Mouse (Mus musculus): ENCODE measurements at regions not wholly inside any gene's neighbourhood (a gene's known extent, or its start where the extent isn't known, plus 50 kb on each side); places are given as distances from the start of the nearest gene placed in this dataset.

GRCm38 (mm10) chr2:78331736-78332475 is 385.7 kb upstream of the Cwc22 start:
- TF ChIP-seq POLR2A (IDR thresholded peaks at IDR 0.05; ENCODE audit: low read depth, low read length) (no peak), ZNF384 (IDR thresholded peaks at IDR 0.05; ENCODE audit: low read depth, low read length) (no peak), EP300 (IDR thresholded peaks at IDR 0.05; ENCODE audit: low read length) (no peak), ETS1 (conservative IDR thresholded peaks at IDR 0.05; ENCODE audit: low read depth, low read length) (no peak), BHLHE40 (IDR thresholded peaks at IDR 0.05; ENCODE audit: low read depth, low read length) (no peak), CTCF (conservative IDR thresholded peaks at IDR 0.05 in 1 of 2, IDR thresholded peaks at IDR 0.05 in 1 of 2; ENCODE audit: low read depth in 2 of 2, low read length in 2 of 2) (no peak), TCF12 (IDR thresholded peaks at IDR 0.05; ENCODE audit: low read depth, low read length) (no peak)
